Mouse (Mus musculus): ENCODE measurements at regions not wholly inside any gene's neighbourhood (a gene's known extent, or its start where the extent isn't known, plus 50 kb on each side); places are given as distances from the start of the nearest gene placed in this dataset.

GRCm38 (mm10) chr3:124749314-124749713 lies 168.4 kb upstream of the 1700003H04Rik start:
- no peaks in the 10 kb centered on the region for H3K27me3 ChIP-seq (replicated peaks; ENCODE audit: control insufficient read depth, insufficient read depth, low read length)
- ATAC-seq, result no peak
- WGBS, result 79% methylated on average over 2 of the region's 2 CpGs

GRCm38 (mm10) chr3:124728281-124728680 lies 147.4 kb upstream of the 1700003H04Rik start:
- ATAC-seq, result no peak
- Histone ChIP-seq H3K27me3 (replicated peaks; ENCODE audit: control insufficient read depth, insufficient read depth, low read length) (no peaks in the 10 kb centered on the region), H3K36me3 (ENCODE audit: control insufficient read depth, insufficient read depth, low read length) (no peaks in the 10 kb centered on the region), H3K4me2 (ENCODE audit: low read length) (no peak overlapping the region), H3K4me1 (ENCODE audit: control insufficient read depth, insufficient read depth, low read depth, low read length) (no peaks in the 10 kb centered on the region), H3K9ac (ENCODE audit: low read depth, low read length) (no peak overlapping the region), H3K27ac (ENCODE audit: low read depth, low read length) (no peak overlapping the region), H3K9me3 (ENCODE audit: control insufficient read depth, low read length) (no peaks in the 10 kb centered on the region), H3K4me3 (ENCODE audit: low read length) (no peak overlapping the region)
- 91% methylated on average over 5 of the region's 5 CpGs for WGBS

More at GRCm38 (mm10) chr3:124749314-124749713, 168.4 kb upstream of the 1700003H04Rik start:
- H3K36me3 ChIP-seq (ENCODE audit: control insufficient read depth, insufficient read depth, low read length), result no peaks in the 10 kb centered on the region
- no peaks in the 10 kb centered on the region for H3K9me3 ChIP-seq (ENCODE audit: control insufficient read depth, low read length)
- no peak overlapping the region for H3K4me3 ChIP-seq (ENCODE audit: low read length)
- no peak overlapping the region for H3K27ac ChIP-seq (ENCODE audit: low read depth, low read length)
- no peaks in the 10 kb centered on the region for H3K4me1 ChIP-seq (ENCODE audit: control insufficient read depth, insufficient read depth, low read depth, low read length)
- no peak overlapping the region for H3K4me2 ChIP-seq (ENCODE audit: low read length)
- no peak overlapping the region for H3K9ac ChIP-seq (ENCODE audit: low read depth, low read length)

GRCm38 (mm10) chr3:124712166-124712565 lies 131.3 kb upstream of the 1700003H04Rik start:
- Histone ChIP-seq H3K27ac (ENCODE audit: low read depth, low read length) (no peak overlapping the region), H3K27me3 (replicated peaks; ENCODE audit: control insufficient read depth, insufficient read depth, low read length) (no peaks in the 10 kb centered on the region), H3K9me3 (ENCODE audit: control insufficient read depth, low read length) (no peaks in the 10 kb centered on the region), H3K4me2 (ENCODE audit: low read length) (no peak overlapping the region), H3K4me3 (ENCODE audit: low read length) (no peak overlapping the region), H3K36me3 (ENCODE audit: control insufficient read depth, insufficient read depth, low read length) (no peaks in the 10 kb centered on the region), H3K4me1 (ENCODE audit: control insufficient read depth, insufficient read depth, low read depth, low read length) (no peaks in the 10 kb centered on the region), H3K9ac (ENCODE audit: low read depth, low read length) (no peak overlapping the region)
- WGBS, result 72% methylated on average over 2 of the region's 2 CpGs
- ATAC-seq, result no peak

DNA sequence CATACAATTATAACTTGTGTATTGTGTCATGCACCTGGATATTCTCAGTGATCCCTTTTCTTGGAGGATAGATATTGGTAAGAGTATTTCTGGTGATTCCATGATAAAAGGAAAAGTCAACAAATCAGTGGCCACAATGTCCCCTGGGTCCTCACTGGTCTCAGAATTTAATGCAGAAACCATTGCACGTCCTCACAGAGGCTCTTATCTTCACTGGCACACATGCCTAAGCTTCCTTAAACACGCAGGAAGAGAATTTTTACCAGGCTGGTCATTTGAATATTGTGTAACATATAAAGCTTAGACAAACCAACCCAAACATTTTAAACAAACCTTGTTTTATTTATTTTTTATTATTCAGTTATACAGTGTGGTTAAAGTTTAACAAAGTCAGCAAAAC lies 92.7 kb upstream of the 1700003H04Rik start:
- ATAC-seq, result no peak
- 68% methylated on average over 2 of the region's 2 CpGs for WGBS

GRCm38 (mm10) chr3:124658153-124658552 lies 77.3 kb upstream of the 1700003H04Rik start:
- ATAC-seq, result no peak
- no peaks in the 10 kb centered on the region for H3K27me3 ChIP-seq (replicated peaks; ENCODE audit: control insufficient read depth, insufficient read depth, low read length)
- no peaks in the 10 kb centered on the region for H3K9me3 ChIP-seq (ENCODE audit: control insufficient read depth, low read length)
- no peak overlapping the region for H3K4me2 ChIP-seq (ENCODE audit: low read length)
- H3K4me3 ChIP-seq (ENCODE audit: low read length), result no peak overlapping the region
- H3K4me1 ChIP-seq (ENCODE audit: control insufficient read depth, insufficient read depth, low read depth, low read length), result no peaks in the 10 kb centered on the region
- H3K9ac ChIP-seq (ENCODE audit: low read depth, low read length), result no peak overlapping the region
- H3K27ac ChIP-seq (ENCODE audit: low read depth, low read length), result no peak overlapping the region
- 94% methylated on average over 2 of the region's 2 CpGs for WGBS
- no peaks in the 10 kb centered on the region for H3K36me3 ChIP-seq (ENCODE audit: control insufficient read depth, insufficient read depth, low read length)

More for the DNA sequence above, 92.7 kb upstream of the 1700003H04Rik start:
- Histone ChIP-seq H3K4me2 (ENCODE audit: low read length) (no peak overlapping the region), H3K4me3 (ENCODE audit: low read length) (no peak overlapping the region), H3K9ac (ENCODE audit: low read depth, low read length) (no peak overlapping the region), H3K36me3 (ENCODE audit: control insufficient read depth, insufficient read depth, low read length) (no peaks in the 10 kb centered on the region), H3K27me3 (replicated peaks; ENCODE audit: control insufficient read depth, insufficient read depth, low read length) (no peaks in the 10 kb centered on the region), H3K9me3 (ENCODE audit: control insufficient read depth, low read length) (no peaks in the 10 kb centered on the region), H3K27ac (ENCODE audit: low read depth, low read length) (no peak overlapping the region), H3K4me1 (ENCODE audit: control insufficient read depth, insufficient read depth, low read depth, low read length) (no peaks in the 10 kb centered on the region)

DNA sequence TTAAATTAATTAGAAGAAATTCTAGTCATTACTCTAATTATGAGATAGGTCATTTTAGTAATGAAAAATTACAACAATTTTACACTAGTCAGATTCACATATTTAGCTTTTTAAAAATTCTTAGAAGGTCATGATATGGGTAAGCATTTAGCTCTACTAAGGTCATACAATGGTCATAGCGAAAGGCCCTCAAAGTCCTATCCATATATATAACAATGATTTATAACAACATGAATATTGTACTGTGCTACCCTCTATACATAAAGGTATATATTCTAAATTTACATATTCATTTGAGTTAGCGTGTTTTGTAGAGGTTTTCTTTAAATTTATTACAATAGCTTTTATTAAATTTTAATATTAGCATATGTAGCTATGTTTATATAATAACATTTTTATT lies 52.5 kb upstream of the 1700003H04Rik start:
- no peaks in the 10 kb centered on the region for H3K27me3 ChIP-seq (replicated peaks; ENCODE audit: control insufficient read depth, insufficient read depth, low read length)
- H3K9ac ChIP-seq (ENCODE audit: low read depth, low read length), result no peak overlapping the region
- no peaks in the 10 kb centered on the region for H3K4me1 ChIP-seq (ENCODE audit: control insufficient read depth, insufficient read depth, low read depth, low read length)
- no peak overlapping the region for H3K27ac ChIP-seq (ENCODE audit: low read depth, low read length)
- no peaks in the 10 kb centered on the region for H3K9me3 ChIP-seq (ENCODE audit: control insufficient read depth, low read length)
- H3K36me3 ChIP-seq (ENCODE audit: control insufficient read depth, insufficient read depth, low read length), result no peaks in the 10 kb centered on the region
- ATAC-seq, result no peak
- WGBS, result 98% methylated on average over 2 of the region's 2 CpGs
- no peak overlapping the region for H3K4me2 ChIP-seq (ENCODE audit: low read length)
- no peak overlapping the region for H3K4me3 ChIP-seq (ENCODE audit: low read length)
